Mouse (Mus musculus): ENCODE data around the gene Aldh3b1.

Gene Aldh3b1

GRCm38 (mm10) chr19:3942986-3943735 lies 13.6 kb upstream of the Aldh3b1 start:
- no peak for DNase-seq (ENCODE audit: low spot score)

- no peak for DNase-seq (ENCODE audit: low spot score)
Observed at GRCm38 (mm10) chr19:3942315-3942714, 12.7 kb upstream of the Aldh3b1 start.

- DNase-seq (ENCODE audit: low spot score) = peak; percentile 37
Observed at GRCm38 (mm10) chr19:3935896-3936850, 6.6 kb upstream of the Aldh3b1 start.

- no peak for DNase-seq (ENCODE audit: low spot score)
Observed at GRCm38 (mm10) chr19:3935032-3935895, 5.7 kb upstream of the Aldh3b1 start, which contains the start of gene Unc93b1. Unc93b1 (plus strand) TSS chr19:3935186.

- DNase-seq (ENCODE audit: low spot score) = no peak
Observed at GRCm38 (mm10) chr19:3931716-3932115, 2.1 kb upstream of the Aldh3b1 start.

GRCm38 (mm10) chr19:3930262-3931057 lies 852 bp upstream of the Aldh3b1 start:
- no peak for DNase-seq (ENCODE audit: low spot score)

- DNase-seq (ENCODE audit: low spot score) = no peak
Observed at GRCm38 (mm10) chr19:3928779-3929178, 829 bp downstream of the Aldh3b1 start.

GRCm38 (mm10) chr19:3927989-3928388 lies 1.6 kb downstream of the Aldh3b1 start:
- no peak for DNase-seq (ENCODE audit: low spot score)

- DNase-seq (ENCODE audit: low spot score) = no peak
Observed at GRCm38 (mm10) chr19:3926685-3927084, 2.9 kb downstream of the Aldh3b1 start.

GRCm38 (mm10) chr19:3926279-3926678 lies 3.3 kb downstream of the Aldh3b1 start:
- no peak for DNase-seq (ENCODE audit: low spot score)

- DNase-seq (ENCODE audit: low spot score) = no peak
Observed at GRCm38 (mm10) chr19:3925859-3926258, 3.7 kb downstream of the Aldh3b1 start.

- DNase-seq (ENCODE audit: low spot score) = no peak
Observed at GRCm38 (mm10) chr19:3924868-3925267, 4.7 kb downstream of the Aldh3b1 start.

GRCm38 (mm10) chr19:3924190-3924589 lies 5.4 kb downstream of the Aldh3b1 start:
- DNase-seq (ENCODE audit: low spot score) = no peak

GRCm38 (mm10) chr19:3923586-3923985 lies 6.0 kb downstream of the Aldh3b1 start:
- no peak for DNase-seq (ENCODE audit: low spot score)

- no peak for DNase-seq (ENCODE audit: low spot score)
Observed at GRCm38 (mm10) chr19:3922661-3923371, 6.8 kb downstream of the Aldh3b1 start.

- no peak for DNase-seq (ENCODE audit: low spot score)
Observed at GRCm38 (mm10) chr19:3919928-3920327, 9.7 kb downstream of the Aldh3b1 start.

- DNase-seq (ENCODE audit: low spot score) = no peak
Observed at GRCm38 (mm10) chr19:3916727-3917126, 12.9 kb downstream of the Aldh3b1 start.

- DNase-seq (ENCODE audit: low spot score) = no peak
Observed at GRCm38 (mm10) chr19:3914535-3914934, 15.1 kb downstream of the Aldh3b1 start.

GRCm38 (mm10) chr19:3913692-3914091 lies 15.9 kb downstream of the Aldh3b1 start:
- DNase-seq (ENCODE audit: low spot score) = no peak

Data from ovary, postnatal 10 days (tissue).